Mouse (Mus musculus) adrenal gland, postnatal 25 days (tissue): ENCODE measurements around the gene Olfml3. TPM values are rescaled to one million over a fixed set of nuclear protein-coding genes. Genes with fewer than 3 reads are reported as not detected.

Source experiments
- DNase-seq: peaks from one replicate; pipeline ENCODE4 v3.0.0; 2021; ENCODE audit warnings: mixed read lengths
- total RNA-seq: library from RNA; stranded (reverse); gene quantifications from 2 replicates; pipeline ENCODE4 v1.2.3, GENCODE M21; 2021

The Olfml3 gene
- total RNA-seq, 1 experiment from 2014 or later = 9.0 TPM

DNA sequence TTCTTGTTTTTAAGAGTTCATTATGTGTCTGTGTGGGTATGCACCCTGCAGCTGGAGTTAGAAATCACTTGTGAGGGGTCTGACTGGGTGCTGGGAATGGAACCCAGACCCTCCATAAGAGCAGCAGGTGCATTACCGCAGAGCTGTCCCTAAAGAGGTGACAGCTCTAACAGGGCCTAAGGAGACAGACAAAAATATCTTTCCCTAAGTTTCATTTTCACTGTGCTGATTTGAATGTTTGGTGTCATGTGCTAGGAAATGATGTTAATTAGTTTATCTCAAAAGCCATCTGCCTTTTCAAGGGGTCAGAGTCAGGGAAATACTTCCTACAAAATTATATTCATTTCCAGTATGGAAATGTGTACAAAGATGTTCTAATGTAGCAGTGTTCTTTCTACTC is 1.5 kb upstream of the Olfml3 start, which contains the start of gene Gm10964:
Gene Gm10964 (plus strand): TSS at position 38 of the 400 bp plus-strand sequence.
- DNase-seq = no peak

DNA sequence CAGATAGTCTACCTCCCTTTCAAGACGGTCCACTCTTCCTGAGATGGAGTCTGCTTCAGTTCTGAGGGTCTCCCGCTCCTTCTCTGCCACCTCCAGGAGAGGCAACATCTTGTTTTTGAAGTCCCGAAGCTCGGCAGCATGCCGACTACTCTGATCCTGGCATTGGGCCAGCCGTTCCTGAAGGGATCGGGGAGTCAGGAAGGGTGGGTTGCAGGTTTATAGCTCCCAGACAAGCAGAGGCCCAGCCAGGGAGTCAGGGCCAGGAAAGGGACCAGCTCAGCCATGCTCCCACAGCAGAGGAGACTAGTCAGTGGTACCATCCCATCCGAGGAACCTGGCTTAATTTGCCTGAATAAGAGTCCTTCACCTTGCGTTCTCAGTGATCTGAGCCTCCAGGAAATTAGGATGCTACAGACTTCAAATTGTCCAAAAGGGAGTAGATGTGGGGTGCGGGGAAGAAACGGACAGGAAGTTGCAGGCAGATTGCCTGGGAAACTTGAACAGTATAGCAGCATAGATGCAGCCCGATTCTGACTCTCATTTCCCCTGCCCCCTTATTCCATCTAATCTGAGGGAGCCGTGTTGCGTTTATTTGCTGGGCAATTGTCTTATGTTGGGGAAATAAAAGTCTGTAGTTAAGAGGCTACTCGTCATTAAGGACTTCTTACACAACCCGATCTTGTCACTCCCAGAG is 593 bp downstream of the Olfml3 start:
- DNase-seq = peak; percentile 51

DNA sequence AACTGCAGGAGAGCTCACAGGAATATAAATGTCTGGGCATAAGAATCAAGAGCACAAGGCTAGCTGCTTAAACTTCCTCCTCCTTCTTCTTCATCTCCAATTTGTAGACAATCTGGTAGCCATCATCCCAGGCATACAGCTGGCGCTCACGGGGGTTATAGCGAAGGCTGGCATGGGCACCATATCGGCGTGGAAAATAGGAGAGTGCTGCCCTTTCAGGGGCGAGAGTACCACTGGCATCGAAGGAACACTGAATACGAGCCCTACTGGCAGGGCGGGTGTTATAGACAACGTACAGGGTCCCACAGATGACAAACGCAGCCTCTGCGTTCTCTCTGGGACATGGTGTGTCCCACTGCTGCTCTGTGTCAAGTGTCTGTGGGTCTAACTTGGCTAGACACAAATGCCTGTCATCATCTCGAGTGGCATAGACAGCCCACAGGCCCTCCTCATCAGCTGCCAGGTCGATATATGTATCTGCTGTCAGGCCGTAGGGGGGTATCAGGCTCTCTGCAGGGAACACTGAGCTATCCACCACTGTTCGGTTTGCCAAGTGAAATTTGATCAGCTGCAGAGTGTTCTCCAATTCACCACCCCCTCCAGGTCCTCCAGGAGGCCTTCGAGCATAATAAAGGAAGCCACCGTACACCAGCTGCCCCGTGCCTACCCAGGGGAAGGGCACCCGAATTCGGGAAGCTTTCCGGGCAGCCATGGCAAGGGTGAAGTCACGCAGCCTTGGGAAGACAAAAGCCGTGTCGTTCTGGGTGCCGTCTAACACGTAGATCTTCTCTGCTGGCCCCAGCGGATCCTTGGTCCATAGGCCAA is 1.8 kb downstream of the Olfml3 start:
- DNase-seq = no peak

DNA sequence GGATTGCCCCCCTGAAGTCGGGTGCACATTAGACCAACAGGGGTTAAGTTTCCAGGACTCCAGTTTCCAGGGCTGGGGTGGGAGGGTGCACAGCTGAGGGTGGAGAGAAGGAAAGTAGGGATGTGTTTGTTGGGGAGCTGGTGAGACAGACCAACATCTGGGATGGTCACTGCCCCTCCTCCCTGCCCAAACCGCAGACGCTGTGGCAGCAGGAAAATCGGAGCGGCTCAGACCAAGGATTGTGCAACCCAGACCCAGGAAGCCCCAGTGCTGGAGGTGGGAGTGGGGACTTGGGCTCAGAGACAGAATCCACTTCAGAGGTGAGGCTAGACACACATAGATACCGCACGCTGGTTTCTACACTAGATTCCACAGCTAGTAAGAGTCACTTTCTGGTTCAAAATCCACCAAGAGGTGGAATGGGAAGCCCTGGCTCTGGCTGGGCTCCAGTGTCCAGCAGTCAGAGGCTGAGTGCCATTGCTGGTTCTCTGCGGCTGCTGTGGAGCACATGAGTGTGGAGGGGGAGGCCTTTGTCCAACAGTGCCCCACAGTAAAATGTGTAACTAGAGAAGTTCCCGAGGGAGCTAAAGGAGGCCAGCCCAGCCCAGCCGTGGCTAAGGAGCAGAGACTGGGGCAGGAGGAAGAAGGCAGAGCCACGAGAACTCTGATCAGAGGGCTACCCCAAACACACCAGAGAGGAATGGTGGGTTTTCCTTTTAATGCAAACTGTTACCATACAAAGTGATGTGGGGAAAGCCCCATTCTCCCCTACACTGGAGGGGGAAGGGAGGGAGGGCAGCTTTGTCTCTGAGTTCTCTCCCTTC is 2.9 kb downstream of the Olfml3 start:
- no peak for DNase-seq

DNA sequence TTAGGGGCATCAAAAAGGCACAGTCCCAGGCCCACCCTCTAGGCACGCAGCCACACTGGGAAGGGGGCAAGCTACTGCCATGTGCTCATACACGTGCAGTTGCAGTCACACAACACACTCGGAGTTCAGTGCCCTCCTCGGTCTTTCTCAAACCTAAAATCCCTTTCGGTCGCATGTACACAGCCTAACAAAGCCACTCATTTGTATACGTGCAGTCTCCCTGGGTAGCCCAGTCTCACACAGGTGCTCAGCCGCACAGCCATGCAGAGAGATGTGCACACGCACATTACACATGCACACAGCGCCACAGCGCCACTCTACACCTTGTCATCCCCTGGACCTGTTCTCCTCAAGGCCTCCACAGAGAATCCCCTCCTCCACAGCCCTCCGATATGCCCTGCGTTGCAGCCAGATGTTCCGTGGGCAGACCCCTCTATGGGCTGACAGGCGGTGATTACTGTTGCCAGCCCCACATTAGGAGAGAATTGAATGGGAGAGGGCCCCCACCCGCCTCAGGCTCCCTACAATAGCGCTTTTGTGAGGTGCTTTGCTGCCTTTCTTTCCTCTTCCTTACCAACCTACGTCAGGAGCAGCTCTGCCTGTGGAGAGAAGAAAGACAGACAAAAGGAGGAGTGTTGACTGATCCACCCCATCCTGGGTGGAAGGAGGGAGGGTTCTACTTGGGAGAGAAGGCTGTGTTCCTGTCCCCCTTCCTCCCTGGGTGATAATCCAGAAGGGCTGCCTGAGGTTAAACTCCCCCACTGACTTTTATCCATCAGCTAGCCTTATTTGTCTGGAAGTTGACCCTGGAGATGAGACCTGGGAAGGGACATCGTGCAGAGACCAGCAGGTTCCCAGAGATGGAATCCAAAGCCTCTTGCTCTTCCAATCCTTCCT is 3.8 kb downstream of the Olfml3 start:
- no peak for DNase-seq

DNA sequence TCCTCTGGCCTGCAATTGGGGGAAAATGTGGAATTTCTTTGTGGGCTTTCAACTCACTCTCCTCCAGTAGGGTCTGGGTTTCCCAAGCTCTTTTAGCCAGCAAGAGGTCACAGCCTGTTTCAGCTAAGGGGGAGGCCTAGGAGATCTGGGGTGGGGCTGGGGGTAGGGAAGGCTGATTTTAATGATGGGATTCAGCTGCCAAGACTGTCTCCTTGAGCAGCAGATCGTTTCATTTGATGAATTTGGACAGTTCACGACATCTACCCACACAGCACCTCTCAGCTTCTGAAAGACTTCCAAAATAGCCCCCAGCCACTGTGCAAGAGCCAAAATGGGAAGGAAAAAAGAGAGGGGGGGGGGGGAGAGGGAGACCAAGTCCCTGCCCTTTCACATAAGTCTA is 4.6 kb downstream of the Olfml3 start:
- no peak for DNase-seq

DNA sequence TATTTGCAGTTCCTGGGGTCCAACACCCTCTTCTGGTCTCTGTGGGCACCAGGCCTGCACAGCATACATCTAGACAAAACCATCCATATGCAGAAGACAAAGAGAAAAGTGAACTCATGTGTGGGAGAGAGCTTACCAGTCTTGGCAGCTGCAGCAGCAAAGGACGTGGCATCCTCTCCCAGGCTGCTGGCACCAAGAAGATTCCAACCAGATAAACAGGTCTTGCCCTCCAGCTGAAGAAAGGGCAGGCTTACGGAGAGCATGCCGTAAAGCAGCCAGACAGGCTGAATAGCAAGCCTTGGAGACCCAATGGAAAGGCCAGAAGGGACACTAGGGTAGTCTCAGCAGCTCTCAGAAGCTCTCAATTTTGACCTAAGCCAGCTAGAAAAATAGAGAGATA is 5.7 kb downstream of the Olfml3 start:
- DNase-seq = no peak

DNA sequence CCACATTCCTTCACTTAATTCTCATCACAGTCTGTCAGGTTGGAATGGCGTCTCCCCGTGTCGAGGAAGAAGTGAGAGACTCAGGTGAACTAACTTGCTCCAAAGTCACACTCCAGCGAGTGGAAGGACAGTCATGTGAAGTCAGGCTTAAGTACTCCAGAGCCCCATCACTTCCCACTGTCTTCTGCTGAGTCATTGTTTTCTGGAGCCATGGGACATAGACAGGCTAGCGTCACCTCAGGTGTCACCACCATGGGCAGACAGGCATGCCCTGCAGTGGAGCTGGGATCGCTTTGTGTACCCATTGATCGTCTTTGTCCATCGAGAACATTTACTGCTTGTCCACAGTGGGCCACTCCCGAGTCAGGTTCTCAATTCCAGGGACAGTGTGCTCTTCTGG is 8.0 kb downstream of the Olfml3 start:
- DNase-seq = no peak

DNA sequence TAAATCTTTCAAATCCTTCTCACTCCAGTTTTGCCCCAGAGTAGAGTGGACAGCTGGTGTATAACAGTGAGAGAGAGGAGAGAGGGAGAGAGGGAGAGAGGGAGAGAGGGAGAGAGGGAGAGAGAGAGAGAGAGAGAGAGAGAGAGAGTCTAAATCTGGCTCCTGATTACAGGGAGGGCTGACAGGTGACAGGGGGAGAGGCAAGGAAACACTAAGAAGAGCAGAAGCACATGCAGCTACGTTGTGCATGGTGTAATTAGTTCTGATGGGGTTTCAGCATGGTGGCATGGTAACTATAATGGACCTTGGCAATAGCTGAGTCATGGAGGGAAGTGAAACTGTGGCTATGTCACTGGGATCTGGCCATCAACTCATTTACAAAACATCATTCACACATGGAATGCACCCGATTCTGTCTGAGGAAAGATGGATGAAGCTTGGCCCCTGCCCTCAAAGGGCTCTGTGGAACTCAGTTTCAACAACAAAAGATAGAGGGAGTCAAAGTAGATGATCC is 9.9 kb downstream of the Olfml3 start:
- DNase-seq = no peak

DNA sequence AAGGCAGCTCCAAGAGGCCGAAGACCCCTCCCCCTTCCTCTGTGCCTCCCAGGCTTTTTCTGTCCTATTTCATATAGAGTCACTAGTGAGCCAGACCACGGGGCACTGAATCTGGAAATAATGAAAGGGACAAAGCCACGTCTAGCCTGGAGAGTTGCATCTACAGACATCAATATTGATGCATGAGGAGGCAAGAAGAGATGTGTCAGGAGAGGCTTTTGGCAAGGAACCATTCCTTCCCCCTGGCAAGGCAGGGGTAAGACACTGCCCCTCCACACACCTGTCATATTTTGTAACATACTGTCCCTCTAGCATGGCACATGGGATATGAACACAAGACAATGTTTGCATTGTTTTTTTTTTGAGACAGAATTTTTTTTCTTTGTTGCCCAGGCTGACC is 11.2 kb downstream of the Olfml3 start:
- DNase-seq = no peak

DNA sequence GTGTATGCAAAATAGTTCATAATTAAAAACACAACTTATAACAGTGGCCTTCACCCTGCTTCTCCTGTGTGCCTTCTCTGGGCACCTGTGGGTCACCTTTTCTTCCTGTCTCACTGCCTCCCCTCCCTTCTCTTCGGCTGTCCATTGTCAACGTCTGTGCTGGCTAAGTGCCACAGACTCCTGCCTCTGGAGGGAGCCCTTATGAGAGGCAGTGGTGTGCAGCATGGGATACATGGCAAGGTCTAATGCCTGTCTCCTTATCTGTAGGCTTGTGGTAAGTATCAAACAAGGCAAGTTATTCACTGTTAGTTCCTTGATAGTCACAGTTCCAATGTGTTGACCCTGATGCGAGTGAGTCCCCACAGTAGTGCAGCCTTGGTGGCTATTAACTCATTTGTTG is 13.7 kb downstream of the Olfml3 start:
- DNase-seq = no peak

DNA sequence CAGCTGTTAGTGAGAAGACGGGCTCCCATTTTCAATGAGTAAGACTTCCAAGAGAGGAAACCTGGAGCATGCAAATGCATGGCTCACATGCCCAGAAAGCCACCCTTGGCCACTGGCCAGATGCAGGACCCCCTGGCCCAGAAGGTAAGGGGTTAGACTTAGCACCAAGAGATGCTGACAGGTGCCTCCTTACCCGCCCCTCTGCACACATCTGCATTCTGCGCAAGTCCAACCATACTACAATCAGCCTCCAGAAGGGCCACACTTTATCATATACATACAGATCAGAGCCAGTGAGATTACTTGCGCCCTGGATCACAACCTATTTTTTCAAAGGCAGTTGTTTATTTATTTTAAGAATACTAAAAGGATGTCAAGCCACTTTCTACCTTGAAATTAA is 19.1 kb downstream of the Olfml3 start:
- no peak for DNase-seq

DNA sequence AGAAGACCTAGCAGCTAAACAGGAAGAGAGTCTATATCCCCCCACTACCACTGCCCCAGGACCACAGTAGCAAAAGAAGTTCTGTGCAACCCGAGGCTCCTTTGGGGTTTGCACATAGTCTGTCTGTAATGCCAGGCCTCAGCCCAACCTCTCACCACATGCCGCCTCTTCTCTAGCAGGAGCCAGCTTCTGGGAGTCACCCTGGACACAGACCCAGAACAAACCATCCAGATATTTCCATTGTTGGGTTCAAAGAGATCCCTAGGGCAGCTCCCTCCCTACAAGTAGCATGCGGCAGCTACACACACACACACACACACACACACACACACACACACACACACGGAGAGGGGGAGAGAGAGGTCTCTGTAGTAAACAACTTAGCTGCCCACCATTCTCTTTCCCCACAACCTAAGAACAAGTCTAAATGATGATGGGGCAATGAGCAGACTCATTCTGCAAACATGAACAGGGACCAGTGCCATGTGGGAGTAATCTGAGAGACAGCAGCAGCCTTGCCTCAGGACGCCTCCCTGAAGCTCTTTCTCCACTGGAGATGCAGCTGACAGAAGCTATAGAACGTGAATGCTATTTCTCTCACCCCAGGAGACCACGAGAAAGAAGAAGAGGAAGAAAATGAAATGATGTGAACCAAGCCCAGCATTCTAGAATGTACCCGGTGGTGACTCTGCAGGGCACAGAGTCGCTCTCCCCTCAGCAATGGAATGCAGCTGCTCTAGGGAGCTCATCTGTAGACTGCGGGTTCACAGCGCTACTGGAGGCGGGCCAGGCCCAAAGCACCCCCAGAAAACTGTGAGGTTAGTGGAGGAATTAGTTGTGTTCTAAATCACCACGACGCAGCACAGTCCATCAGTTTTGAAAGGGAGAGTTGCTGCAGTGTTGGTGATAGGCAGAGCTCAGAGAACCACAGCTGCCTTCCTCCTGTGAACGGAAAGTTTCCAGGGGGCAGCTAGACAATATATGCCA is 20.7 kb downstream of the Olfml3 start:
- no peak for DNase-seq

DNA sequence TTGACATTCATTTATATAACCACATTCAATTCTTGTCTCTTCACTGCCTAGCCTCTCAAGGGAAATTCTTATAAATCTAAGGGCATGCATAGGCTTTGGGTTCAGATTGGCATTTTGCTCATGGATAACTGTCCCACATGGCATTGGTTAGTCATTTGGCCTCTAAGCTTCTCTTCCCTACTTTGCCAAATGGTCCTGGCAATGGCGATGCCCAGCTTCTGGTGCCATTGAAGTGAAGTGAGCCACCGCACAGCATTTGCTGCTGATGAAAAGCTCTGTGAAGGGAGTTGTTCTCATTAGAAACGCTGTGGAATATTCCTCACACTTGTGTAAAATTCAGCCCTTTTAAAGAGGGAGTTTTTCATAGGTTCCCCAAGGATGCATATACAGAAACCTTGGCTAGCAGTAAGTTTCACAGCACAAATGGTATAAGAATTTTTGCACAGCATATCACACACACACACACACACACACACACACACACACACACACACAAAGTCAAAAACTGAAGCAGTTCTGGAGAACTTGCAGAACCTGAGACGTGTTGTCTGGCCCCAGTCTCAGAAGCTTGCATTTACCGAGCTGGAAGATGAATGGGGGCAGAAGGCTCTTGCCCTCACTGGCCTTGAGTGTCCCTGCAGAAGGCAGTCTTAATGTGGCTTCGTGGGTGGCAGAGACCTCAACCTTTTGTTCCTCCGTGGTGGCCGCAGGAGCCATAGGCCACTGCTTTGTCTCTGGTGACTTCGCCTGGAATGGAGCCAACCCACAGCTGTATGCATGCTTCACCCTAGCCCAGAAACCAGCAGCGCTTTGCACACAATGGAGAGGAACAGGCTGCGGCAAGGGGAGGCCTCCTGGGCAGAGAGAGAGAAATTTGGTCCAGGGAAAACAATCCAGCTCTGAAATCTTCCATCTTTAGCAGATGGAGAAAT is 21.8 kb downstream of the Olfml3 start:
- peak; percentile 42 for DNase-seq

DNA sequence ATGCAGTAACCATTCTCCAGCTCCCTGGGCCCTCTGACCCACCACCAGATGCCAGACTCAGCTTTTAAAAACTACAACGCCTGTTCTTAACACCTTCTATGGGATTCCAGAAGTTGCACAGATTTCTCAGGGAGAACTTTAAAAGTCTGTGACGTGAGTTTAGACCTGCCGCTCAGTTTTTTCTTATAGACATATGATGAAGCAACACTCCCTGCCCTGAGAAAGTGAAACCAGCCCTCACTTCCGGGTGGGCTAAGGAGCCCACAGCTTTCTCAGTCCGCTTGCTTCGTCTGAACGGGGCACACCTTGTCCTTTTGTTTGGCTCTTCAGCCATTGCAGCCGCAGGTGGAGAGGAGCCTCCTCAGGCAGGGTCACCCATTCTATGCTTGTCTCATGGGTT is 22.9 kb downstream of the Olfml3 start:
- no peak for DNase-seq

DNA sequence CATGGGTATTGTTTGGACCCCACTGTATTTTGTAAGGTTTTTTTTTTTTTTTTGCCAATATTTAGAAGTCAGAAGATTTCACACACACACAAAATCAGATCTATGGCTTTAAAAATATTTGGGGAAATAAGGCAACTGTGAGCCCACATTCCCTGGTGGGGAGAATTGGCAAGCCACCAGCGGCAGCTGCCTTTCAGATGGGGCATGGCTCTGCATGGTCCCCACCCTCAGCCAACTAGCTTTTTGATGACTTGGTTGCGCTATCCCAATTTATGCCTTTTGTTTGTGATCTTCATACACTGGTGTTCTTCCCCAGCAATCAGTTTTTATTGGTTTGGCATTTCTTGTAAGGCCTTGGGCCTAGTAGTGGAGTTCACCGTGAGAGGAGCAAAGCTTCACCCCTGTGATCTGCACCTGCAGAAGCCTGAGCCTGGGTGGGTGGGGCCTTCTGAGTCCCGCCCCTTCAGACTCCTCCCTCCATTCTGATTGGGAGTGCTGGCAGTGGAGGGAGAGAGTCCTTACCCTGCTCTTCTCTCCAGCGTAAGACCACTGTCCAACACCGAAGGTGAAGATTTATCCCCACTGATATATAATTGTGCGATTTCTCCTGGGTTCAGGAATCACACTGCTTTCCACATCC is 23.4 kb downstream of the Olfml3 start:
- no peak for DNase-seq

DNA sequence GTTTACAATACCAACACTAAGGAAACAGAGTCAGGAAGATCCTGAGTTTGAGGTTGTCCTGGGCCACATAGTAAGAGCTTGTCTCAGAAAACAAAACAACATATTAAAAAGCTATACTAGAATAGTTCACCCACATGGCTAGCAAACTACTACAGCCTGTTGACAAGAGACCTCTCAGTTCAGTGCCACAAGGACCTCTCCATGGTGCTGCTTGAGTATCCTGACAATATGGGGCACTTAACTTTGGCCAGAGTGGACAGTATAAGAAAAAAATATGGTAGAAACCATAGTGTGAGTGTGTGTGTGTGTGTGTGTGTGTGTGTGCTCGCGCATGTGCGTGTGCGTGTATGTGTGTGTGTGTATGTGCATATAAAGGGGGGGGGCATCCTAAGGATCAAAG is 25.6 kb downstream of the Olfml3 start:
- no peak for DNase-seq

DNA sequence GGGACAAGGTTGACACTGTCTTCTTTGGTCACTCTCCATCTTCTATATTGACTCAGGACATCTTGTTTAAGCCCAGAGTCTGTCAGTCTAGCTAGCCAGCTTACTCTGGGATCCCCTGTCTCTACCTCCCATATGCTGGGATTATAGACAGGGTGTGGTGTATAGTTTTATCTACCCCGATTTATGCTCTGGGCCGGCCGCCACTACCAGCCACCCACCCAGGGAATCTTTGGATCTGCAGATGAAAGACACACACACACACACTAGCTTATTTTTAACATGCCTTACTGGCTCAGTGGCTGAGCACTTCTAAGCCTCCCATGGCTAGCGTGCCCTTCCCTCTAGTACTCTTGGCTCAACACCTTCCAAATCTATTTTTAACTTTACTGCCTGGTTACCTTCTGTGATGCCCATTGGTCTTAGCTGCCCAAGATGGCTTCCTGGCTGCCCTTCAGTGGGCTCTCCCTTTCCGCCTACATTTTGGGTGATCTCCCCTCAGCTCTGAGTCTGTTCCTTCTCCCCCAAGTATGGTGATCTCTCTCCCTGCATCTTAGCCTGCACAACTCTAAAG is 28.2 kb downstream of the Olfml3 start:
- no peak for DNase-seq
